Mouse (Mus musculus): ENCODE data around the gene Vmn1r122. TPM values are rescaled to one million over a fixed set of nuclear protein-coding genes. Genes with fewer than 3 reads are reported as not detected.
"Not testable (repeated sequence)": the region's sequence is repeated elsewhere in the genome, so short reads cannot be mapped to it uniquely, and the experiment has no call there.

Gene Vmn1r122
- polyA plus RNA-seq (2015; fragmentation: Nextera tagmentation; extraction: Ambion mirVana), result not detected in 2 replicates

- not testable (repeated sequence) for H3K27me3 ChIP-seq; H3K9ac ChIP-seq; H3K4me2 ChIP-seq; ATAC-seq (ENCODE audit: insufficient number of reproducible peaks, low FRiP score, low TSS enrichment, low read depth); H3K9me3 ChIP-seq; H3K4me1 ChIP-seq; H3K36me3 ChIP-seq; H3K4me3 ChIP-seq; H3K27ac ChIP-seq
- 71% methylated on average over 3 of the region's 3 CpGs for WGBS
Observed at GRCm38 (mm10) chr7:21134028-21134427, at the start of gene Vmn1r122. Gene Vmn1r122, minus strand, starts transcription at chr7:21134128.

GRCm38 (mm10) chr7:21161885-21162284 lies 28.0 kb upstream of the Vmn1r122 start, which contains the start of gene Vmn1r123:
Gene Vmn1r123, plus strand, starts transcription at chr7:21162185.
- not testable (repeated sequence) for H3K27ac ChIP-seq; H3K4me3 ChIP-seq; ATAC-seq (ENCODE audit: insufficient number of reproducible peaks, low FRiP score, low TSS enrichment, low read depth); H3K36me3 ChIP-seq; H3K9me3 ChIP-seq; H3K9ac ChIP-seq; H3K4me2 ChIP-seq; H3K4me1 ChIP-seq; H3K27me3 ChIP-seq
- 18% methylated on average over 1 of the region's 3 CpGs for WGBS

GRCm38 (mm10) chr7:21098413-21098812 lies 35.5 kb downstream of the Vmn1r122 start, which contains the start of gene Vmn1r121:
Gene Vmn1r121, minus strand, starts transcription at chr7:21098513.
- not testable (repeated sequence) for H3K27ac ChIP-seq; H3K4me2 ChIP-seq; H3K9me3 ChIP-seq; ATAC-seq (ENCODE audit: insufficient number of reproducible peaks, low FRiP score, low TSS enrichment, low read depth); H3K4me3 ChIP-seq; H3K27me3 ChIP-seq; H3K4me1 ChIP-seq; H3K9ac ChIP-seq; H3K36me3 ChIP-seq
- 74% methylated on average over 5 of the region's 5 CpGs for WGBS

Other genes with a start within 250 kb of the Vmn1r122 start
- gene Vmn1r118, start 221.8 kb downstream of the Vmn1r122 start, polyA plus RNA-seq (2015; fragmentation: Nextera tagmentation; extraction: Ambion mirVana), result not detected in 2 replicates
- gene Vmn1r119, start 121.7 kb downstream of the Vmn1r122 start, polyA plus RNA-seq (2015; fragmentation: Nextera tagmentation; extraction: Ambion mirVana), result not detected in 2 replicates
- not detected in 2 replicates for gene Vmn1r120, start 80.3 kb downstream of the Vmn1r122 start, polyA plus RNA-seq (2015; fragmentation: Nextera tagmentation; extraction: Ambion mirVana)
- gene Vmn1r121, start 35.6 kb downstream of the Vmn1r122 start, polyA plus RNA-seq (2015; fragmentation: Nextera tagmentation; extraction: Ambion mirVana), result not detected in 2 replicates
- not detected in 2 replicates for gene Vmn1r123, start 28.1 kb upstream of the Vmn1r122 start, polyA plus RNA-seq (2015; fragmentation: Nextera tagmentation; extraction: Ambion mirVana)
- gene Gm5157, start 56.3 kb upstream of the Vmn1r122 start, polyA plus RNA-seq (2015; fragmentation: Nextera tagmentation; extraction: Ambion mirVana), result not detected in 2 replicates
- gene Vmn1r124, start 126.5 kb upstream of the Vmn1r122 start, polyA plus RNA-seq (2015; fragmentation: Nextera tagmentation; extraction: Ambion mirVana), result not detected in 2 replicates
- gene Vmn1r125, start 138.1 kb upstream of the Vmn1r122 start, polyA plus RNA-seq (2015; fragmentation: Nextera tagmentation; extraction: Ambion mirVana), result not detected in 2 replicates
- gene Vmn1r126, start 167.3 kb upstream of the Vmn1r122 start, polyA plus RNA-seq (2015; fragmentation: Nextera tagmentation; extraction: Ambion mirVana), result not detected in 2 replicates
- not detected in 2 replicates for gene Vmn1r127, start 185.7 kb upstream of the Vmn1r122 start, polyA plus RNA-seq (2015; fragmentation: Nextera tagmentation; extraction: Ambion mirVana)
- gene Vmn1r128, start 215.2 kb upstream of the Vmn1r122 start, polyA plus RNA-seq (2015; fragmentation: Nextera tagmentation; extraction: Ambion mirVana), result not detected in 2 replicates
- gene Vmn1r129, start 227.2 kb upstream of the Vmn1r122 start, polyA plus RNA-seq (2015; fragmentation: Nextera tagmentation; extraction: Ambion mirVana), result not detected in 2 replicates